Comparison of ENCODE assay signal across 8 mouse cellular contexts in the genomic region with DNA sequence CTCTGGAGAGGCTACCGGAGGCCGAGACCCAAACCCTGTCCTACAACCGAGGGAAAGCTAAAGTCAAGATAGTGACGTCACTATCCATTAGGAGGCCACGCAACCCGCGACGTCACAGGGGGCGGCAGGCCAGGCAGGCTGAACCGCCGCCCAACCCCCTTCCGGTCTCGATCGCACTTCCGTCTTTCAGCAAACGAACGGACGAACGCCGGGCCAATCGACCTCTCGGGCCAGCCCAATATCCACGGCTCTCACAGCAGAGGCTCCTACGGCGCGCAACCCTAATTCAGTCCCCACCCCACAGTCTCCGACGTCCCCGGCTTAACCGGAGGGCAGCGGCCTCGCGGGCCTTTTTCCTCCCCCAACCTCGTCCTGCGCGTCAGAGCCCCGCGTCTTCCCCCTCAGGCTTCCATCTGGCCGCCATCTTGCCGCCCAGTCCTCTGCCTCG. TPM values are rescaled to one million over a fixed set of nuclear protein-coding genes. Genes with fewer than 3 reads are reported as not detected.
A peak's percentile ranks its signal among the peaks of the same experiment; 100 is the strongest.
DNase-seq lines count a peak whose midpoint lies in the region; ATAC-seq lines count a peak whose summit lies in the region.

Gene Gm10382, plus strand, starts transcription at position 192 of the 448 bp plus-strand sequence.

- intact Hi-C loops in gastrocnemius, postnatal 14 days (cut with DNase I; ENCODE audit: low total_unique reads): no loop called here
- intact Hi-C loops in left cerebral cortex, postnatal 25 days (cut with DNase I): no loop called here

- peak; percentile 43 for ATAC-seq in common myeloid progenitor, adult 5-6 weeks (replicated peaks; ENCODE audit: low read depth, poor library complexity, severe bottlenecking)
- peak; percentile 65 for ATAC-seq in inflammation-experienced regulatory T-cells, adult 6 months
- peak; percentile 68 for ATAC-seq in megakaryocyte-erythroid progenitor cell, adult 5-6 weeks (replicated peaks; ENCODE audit: low FRiP score, low TSS enrichment, poor library complexity, severe bottlenecking)

- peak; percentile 91 to 95 for DNase-seq in adrenal gland, adult (ENCODE audit: inconsistent age in 2 of 2, low spot score in 1 of 2)
- peak; percentile 89 for DNase-seq in gastrocnemius, postnatal 14 days
- peak; percentile 77 to 78 for DNase-seq in left cerebral cortex, postnatal 25 days (ENCODE audit: low spot score in 2 of 2)
- DNase-seq in right cerebral cortex, postnatal 36 days (ENCODE audit: low spot score in 2 of 2): peak; percentile 68 to 76
- DNase-seq in yolk sac, embryonic 10.5 days (ENCODE audit: low spot score): peak; percentile 81

RNA-seq across cellular contexts. Expression of gene Gm10382, which starts in this region (rescaled TPM):
- total RNA-seq in common myeloid progenitor, adult 5-6 weeks (2017): 1.2 TPM in 1 of 2 replicates, not detected in the other
- not detected for total RNA-seq in gastrocnemius, postnatal 14 days (2021)
- polyA plus RNA-seq in inflammation-experienced regulatory T-cells, adult 6 months (2017; shearing (Covaris generic)): 1 to 10 TPM in 2 of 3 experiments, under 1 TPM in 1; 0.65 to 1.1 (median 1.0) TPM
- under 1 TPM in 1 of 2 experiments, not detected in 1; 0.46 TPM for total RNA-seq in left cerebral cortex, postnatal 25 days (2021)
- not detected in 2 replicates for total RNA-seq in megakaryocyte-erythroid progenitor cell, adult 5-6 weeks (2014; fragmentation: Nextera tagmentation)
- 0.56 TPM in 1 of 2 replicates, not detected in the other for total RNA-seq in megakaryocyte-erythroid progenitor cell, adult 5-6 weeks (2017)

Comparison
In these comparisons a context has a peak if more than half of its experiments do, and no peak if none do; other contexts are left out.
1. Peak in every context shown above with its lines: DNase-seq and ATAC-seq.
2. Peak in DNase-seq in gastrocnemius, postnatal 14 days; RNA of the gene not detected or under 1 TPM.
3. Peak in DNase-seq in left cerebral cortex, postnatal 25 days; RNA of the gene not detected or under 1 TPM.
4. Peak in ATAC-seq in megakaryocyte-erythroid progenitor cell, adult 5-6 weeks; RNA of the gene not detected or under 1 TPM.